Comparison of ENCODE assay signal across 7 mouse cellular contexts in the genomic region with DNA sequence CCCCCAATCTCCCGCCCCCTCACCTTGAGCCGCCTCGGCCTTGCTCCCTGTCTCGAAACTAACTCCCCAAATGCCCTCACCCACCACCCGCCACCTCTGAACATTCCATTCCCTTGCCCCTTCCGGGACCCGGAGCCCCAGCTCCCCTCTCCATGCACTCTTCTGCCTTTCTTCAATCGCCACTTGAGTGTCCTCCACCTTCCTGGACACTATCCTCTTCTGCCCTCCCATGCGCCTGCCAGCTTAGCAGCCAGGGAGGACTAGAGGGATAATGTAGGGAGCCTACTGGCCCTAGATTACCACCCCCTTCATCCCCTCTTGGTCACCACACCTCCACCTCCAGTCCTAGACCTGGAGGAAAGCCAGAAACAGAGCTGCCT.
DNase-seq lines count a peak whose midpoint lies in the region; ATAC-seq and TF ChIP-seq lines count a peak whose summit lies in the region.

No protein-coding gene starts in this region.

- WGBS in liver, adult 2 months = 15% methylated on average over 6 of the region's 9 CpGs
- 14% methylated on average over 9 of the region's 9 CpGs for WGBS in embryonic facial prominence, embryonic 15.5 days
- 6% methylated on average over 9 of the region's 9 CpGs for WGBS in intestine, embryonic 14.5 days
- WGBS in neural tube, embryonic 12.5 days = 8% methylated on average over 9 of the region's 9 CpGs

- no peaks in the 10 kb centered on the region for H3K27me3 ChIP-seq in liver, adult 2 months (ENCODE audit: control insufficient read depth, insufficient read depth, low read length)
- H3K27me3 ChIP-seq in embryonic facial prominence, embryonic 15.5 days = peaks cover 52% of the 10 kb centered on the region
- H3K27me3 ChIP-seq in intestine, embryonic 14.5 days (replicated peaks; ENCODE audit: control insufficient read depth, insufficient read depth, low read length) = peaks cover 30% of the 10 kb centered on the region
- peaks cover 44% of the 10 kb centered on the region for H3K27me3 ChIP-seq in neural tube, embryonic 12.5 days (replicated peaks)

- no peak for DNase-seq in liver, adult 2 months (ENCODE audit: extremely low read depth, low read depth, low spot score)
- no peak for DNase-seq in liver
- DNase-seq in intestine, embryonic 14.5 days (ENCODE audit: low spot score) = peak; percentile 61
- no peak for DNase-seq in cerebellum, postnatal 36 days
- DNase-seq in cerebellum, postnatal 4 days (ENCODE audit: low spot score in 2 of 2) = no peak

- peak overlapping the region; percentile 73 for H3K4me2 ChIP-seq in embryonic facial prominence, embryonic 15.5 days (replicated peaks)
- H3K4me2 ChIP-seq in intestine, embryonic 14.5 days (ENCODE audit: low read length) = peak overlapping the region; percentile 62
- peak overlapping the region; percentile 61 for H3K4me2 ChIP-seq in neural tube, embryonic 12.5 days (replicated peaks)

- no peaks in the 10 kb centered on the region for H3K79me2 ChIP-seq in liver, adult 2 months (ENCODE audit: control insufficient read depth, insufficient read depth, low read length)

- no peaks in the 10 kb centered on the region for H3K9me3 ChIP-seq in embryonic facial prominence, embryonic 15.5 days (replicated peaks)
- H3K9me3 ChIP-seq in intestine, embryonic 14.5 days (ENCODE audit: control insufficient read depth, low read length) = no peaks in the 10 kb centered on the region
- H3K9me3 ChIP-seq in neural tube, embryonic 12.5 days = no peaks in the 10 kb centered on the region

- no peak for TF ChIP-seq POLR2A in liver, adult 2 months (IDR thresholded peaks at IDR 0.05; ENCODE audit: extremely low read depth, insufficient read depth, low read length)

- peak overlapping the region; percentile 34; the same call in 1 of the 2 replicates for H3K9ac ChIP-seq in liver, adult 2 months (ENCODE audit: low read depth, low read length)
- H3K9ac ChIP-seq in embryonic facial prominence, embryonic 15.5 days = no peak overlapping the region
- H3K9ac ChIP-seq in intestine, embryonic 14.5 days (ENCODE audit: low read length) = peak overlapping the region; percentile 58
- H3K9ac ChIP-seq in neural tube, embryonic 12.5 days = peak overlapping the region; percentile 45; the same call in 1 of the 2 replicates

- H3K4me3 ChIP-seq in liver, adult 2 months (ENCODE audit: insufficient read depth, low read depth, low read length) = peak overlapping the region; percentile 46; the same call in 1 of the 2 replicates
- H3K4me3 ChIP-seq in embryonic facial prominence, embryonic 15.5 days (replicated peaks) = peak overlapping the region; percentile 46
- H3K4me3 ChIP-seq in intestine, embryonic 14.5 days (ENCODE audit: low read depth, low read length) = peak overlapping the region; percentile 38
- peak overlapping the region; percentile 27 for H3K4me3 ChIP-seq in neural tube, embryonic 12.5 days

- H3K4me1 ChIP-seq in liver, adult 2 months (ENCODE audit: control insufficient read depth, insufficient read depth, low read length) = no peaks in the 10 kb centered on the region
- H3K4me1 ChIP-seq in embryonic facial prominence, embryonic 15.5 days = peaks cover 12% of the 10 kb centered on the region
- H3K4me1 ChIP-seq in intestine, embryonic 14.5 days (replicated peaks; ENCODE audit: control insufficient read depth, insufficient read depth, low read length) = no peaks in the 10 kb centered on the region
- H3K4me1 ChIP-seq in neural tube, embryonic 12.5 days = peaks cover 13% of the 10 kb centered on the region

- no peak overlapping the region for H3K27ac ChIP-seq in liver, adult 2 months (replicated peaks; ENCODE audit: insufficient read depth, low read depth, low read length)
- H3K27ac ChIP-seq in embryonic facial prominence, embryonic 15.5 days (replicated peaks) = no peak overlapping the region
- peak overlapping the region; percentile 43 for H3K27ac ChIP-seq in intestine, embryonic 14.5 days (ENCODE audit: low read depth)
- H3K27ac ChIP-seq in neural tube, embryonic 12.5 days = no peak overlapping the region

- ATAC-seq in embryonic facial prominence, embryonic 15.5 days (ENCODE audit: insufficient number of reproducible peaks, low FRiP score, low TSS enrichment, low read depth) = peak; percentile 34; the same call in 1 of the 2 replicates
- 0 out of 2 replicates have a peak, but pooled peaks have one; percentile 12 for ATAC-seq in intestine, embryonic 14.5 days (replicated peaks; ENCODE audit: low FRiP score, low TSS enrichment, low read depth)
- 0 out of 2 replicates have a peak, but pooled peaks have one; percentile 22 for ATAC-seq in neural tube, embryonic 12.5 days (ENCODE audit: low FRiP score, low read depth)

- no peaks in the 10 kb centered on the region for H3K36me3 ChIP-seq in liver, adult 2 months (ENCODE audit: control insufficient read depth, insufficient read depth, low read length)
- H3K36me3 ChIP-seq in embryonic facial prominence, embryonic 15.5 days = no peaks in the 10 kb centered on the region
- H3K36me3 ChIP-seq in intestine, embryonic 14.5 days (ENCODE audit: control insufficient read depth, insufficient read depth, low read length) = no peaks in the 10 kb centered on the region
- no peaks in the 10 kb centered on the region for H3K36me3 ChIP-seq in neural tube, embryonic 12.5 days

- TF ChIP-seq CTCF in liver, adult 2 months (IDR thresholded peaks at IDR 0.05; ENCODE audit: low read depth, low read length) = no peak
